Mouse (Mus musculus) embryonic stem cell, embryonic (primary cell): ENCODE measurements around the gene Trp53i11.

ENCODE experiments used
- CTCF ChIA-PET, 4 experiments: fragments of 300-600 bp in 2 of 4; fragments of 350-600 bp in 2 of 4; sonication (Branson Sonifier 250); formaldehyde crosslinking; loops; one replicate each; lab custom pipeline; 2022; ENCODE audit warnings: inconsistent platforms in 2 of 4; lab: Charles Lee
- POLR2A ChIA-PET, 4 experiments: fragments of 300-600 bp in 2 of 4; fragments of 350-600 bp in 2 of 4; sonication (Branson Sonifier 250); formaldehyde crosslinking; loops; one replicate each; lab custom pipeline; 2022; ENCODE audit warnings: antibody characterized with exemption in 4 of 4, inconsistent platforms in 1 of 4; lab: Charles Lee

The Trp53i11 gene

GRCm38 (mm10) chr2:93238864-93239263, 51.5 kb downstream of the Trp53i11 start:
- ChIA-PET CTCF (interaction anchor here in 3 of 4 experiments (0.7 to 3.1 kb wide), 5 partner anchors 12 to 396 kb away, joined by 3 to 15 read pairs (median 4); no protein-coding TSS in a partner anchor), POLR2A (no interaction called here)

GRCm38 (mm10) chr2:93242166-93242565, 54.8 kb downstream of the Trp53i11 start:
- CTCF ChIA-PET = interaction anchor here in 1 of 4 experiments (1.0 kb wide), 1 partner anchor 43 kb away, joined by 3 read pairs; no protein-coding TSS in a partner anchor
- POLR2A ChIA-PET = no interaction called here

GRCm38 (mm10) chr2:93243439-93244089, 56.2 kb downstream of the Trp53i11 start:
- POLR2A ChIA-PET = interaction anchor here in 1 of 4 experiments (1.1 kb wide), 1 partner anchor 14 kb away, joined by 3 read pairs; no protein-coding TSS in a partner anchor
- CTCF ChIA-PET = interaction anchor here in 2 of 4 experiments (0.6 to 1.0 kb wide), 4 partner anchors 17 to 262 kb away, joined by 3 to 5 read pairs (median 3); no protein-coding TSS in a partner anchor

- ChIA-PET CTCF (interaction anchor here in 3 of 4 experiments (0.5 to 1.0 kb wide), 5 partner anchors 10 to 262 kb away, joined by 3 to 5 read pairs (median 3); no protein-coding TSS in a partner anchor), POLR2A (interaction anchor here in 2 of 4 experiments (0.5 to 1.1 kb wide), 2 partner anchors 14 to 495 kb away, joined by 3 to 9 read pairs; no protein-coding TSS in a partner anchor)
Measured at GRCm38 (mm10) chr2:93244090-93244443, 56.7 kb downstream of the Trp53i11 start.

- POLR2A ChIA-PET = no interaction called here
- CTCF ChIA-PET = interaction anchor here in 1 of 4 experiments (0.6 kb wide), 1 partner anchor 23 kb away, joined by 7 read pairs; no protein-coding TSS in a partner anchor
Measured at GRCm38 (mm10) chr2:93249058-93249457, 61.7 kb downstream of the Trp53i11 start.

- ChIA-PET CTCF (no interaction called here), POLR2A (interaction anchor here in 1 of 4 experiments (0.6 kb wide), 1 partner anchor 201 kb away, joined by 4 read pairs; no protein-coding TSS in a partner anchor)
Measured at GRCm38 (mm10) chr2:93250611-93251010, 63.3 kb downstream of the Trp53i11 start.
